Mouse (Mus musculus) liver, adult 2 months (tissue): ENCODE measurements around the gene Yy2.

ENCODE experiments used
- CTCF ChIP-seq: fragments of 200-500 bp; IDR thresholded peaks from 2 replicates; pipeline ENCODE4 v1.5.1; 2011; ENCODE audit warnings: low read depth, low read length, control low read depth
- POLR2A ChIP-seq: fragments of 200-500 bp; IDR thresholded peaks from 2 replicates; pipeline ENCODE4 v1.6.1; 2011; ENCODE audit warnings: low read length, control low read depth; ENCODE audit not compliant: insufficient read depth; ENCODE audit errors: extremely low read depth

GRCm38 (mm10) chrX:157586397-157586796, 17.6 kb upstream of the Yy2 start:
- TF ChIP-seq POLR2A (no peak), CTCF (no peak)
